Mouse (Mus musculus): Measurements from ENCODE around the gene Pigv. TPM values are rescaled to one million over a fixed set of nuclear protein-coding genes. Genes with fewer than 3 reads are reported as not detected.

Pigv gene
- polyA plus RNA-seq, 1 experiment: not detected

- Histone ChIP-seq H3K4me1 (ENCODE audit: control insufficient read depth, insufficient read depth, low read length) (peaks cover 22% of the 10 kb centered on the region), H3K27ac (ENCODE audit: insufficient read depth, low read depth, low read length) (no peak overlapping the region), H3K4me3 (ENCODE audit: insufficient read depth, low read depth, low read length) (no peak overlapping the region)
- no peak for TF ChIP-seq CTCF (IDR thresholded peaks at IDR 0.05; ENCODE audit: insufficient read depth, low read depth, low read length)
- no peak for TF ChIP-seq POLR2A (IDR thresholded peaks at IDR 0.05; ENCODE audit: insufficient read depth, low read depth, low read length)
- 86% methylated on average over 5 of the region's 5 CpGs for WGBS
Measured at GRCm38 (mm10) chr4:133634043-133634410, 38.4 kb downstream of the Pigv start.

- TF ChIP-seq CTCF (IDR thresholded peaks at IDR 0.05; ENCODE audit: insufficient read depth, low read depth, low read length): peak; percentile 72
- TF ChIP-seq POLR2A (IDR thresholded peaks at IDR 0.05; ENCODE audit: insufficient read depth, low read depth, low read length): no peak; the same call in 1 of the 2 replicates
- peak overlapping the region; percentile 86 for H3K4me3 ChIP-seq (ENCODE audit: insufficient read depth, low read depth, low read length)
- 8% methylated on average over 42 of the region's 47 CpGs for WGBS
- no peak overlapping the region for H3K27ac ChIP-seq (ENCODE audit: insufficient read depth, low read depth, low read length)
- peaks cover 22% of the 10 kb centered on the region for H3K4me1 ChIP-seq (ENCODE audit: control insufficient read depth, insufficient read depth, low read length)
Measured at GRCm38 (mm10) chr4:133633332-133634042, 39.0 kb downstream of the Pigv start.

- 2% methylated on average over 57 of the region's 69 CpGs for WGBS
- TF ChIP-seq CTCF (IDR thresholded peaks at IDR 0.05; ENCODE audit: insufficient read depth, low read depth, low read length) (no peak), POLR2A (IDR thresholded peaks at IDR 0.05; ENCODE audit: insufficient read depth, low read depth, low read length) (no peak)
- Histone ChIP-seq H3K4me3 (ENCODE audit: insufficient read depth, low read depth, low read length) (peak overlapping the region; percentile 86), H3K27ac (ENCODE audit: insufficient read depth, low read depth, low read length) (no peak overlapping the region), H3K4me1 (ENCODE audit: control insufficient read depth, insufficient read depth, low read length) (peaks cover 22% of the 10 kb centered on the region)
Measured at GRCm38 (mm10) chr4:133632483-133633327, 39.7 kb downstream of the Pigv start.

GRCm38 (mm10) chr4:133631769-133632411, 40.6 kb downstream of the Pigv start:
- no peak for TF ChIP-seq POLR2A (IDR thresholded peaks at IDR 0.05; ENCODE audit: insufficient read depth, low read depth, low read length)
- TF ChIP-seq CTCF (IDR thresholded peaks at IDR 0.05; ENCODE audit: insufficient read depth, low read depth, low read length): no peak
- WGBS: 15% methylated on average over 9 of the region's 9 CpGs
- H3K4me3 ChIP-seq (ENCODE audit: insufficient read depth, low read depth, low read length): peak overlapping the region; percentile 86
- H3K4me1 ChIP-seq (ENCODE audit: control insufficient read depth, insufficient read depth, low read length): peaks cover 22% of the 10 kb centered on the region
- H3K27ac ChIP-seq (ENCODE audit: insufficient read depth, low read depth, low read length): no peak overlapping the region

- Histone ChIP-seq H3K27ac (ENCODE audit: insufficient read depth, low read depth, low read length) (no peak overlapping the region), H3K4me3 (ENCODE audit: insufficient read depth, low read depth, low read length) (no peak overlapping the region)
- 75% methylated on average over 14 of the region's 14 CpGs for WGBS
Measured at GRCm38 (mm10) chr4:133631071-133631768, 41.2 kb downstream of the Pigv start.

GRCm38 (mm10) chr4:133630326-133630920, 42.0 kb downstream of the Pigv start:
- H3K4me1 ChIP-seq (ENCODE audit: control insufficient read depth, insufficient read depth, low read length): peaks cover 22% of the 10 kb centered on the region
- no peak overlapping the region for H3K4me3 ChIP-seq (ENCODE audit: insufficient read depth, low read depth, low read length)
- H3K27ac ChIP-seq (ENCODE audit: insufficient read depth, low read depth, low read length): no peak overlapping the region
- 83% methylated on average over 8 of the region's 8 CpGs for WGBS
- TF ChIP-seq POLR2A (IDR thresholded peaks at IDR 0.05; ENCODE audit: insufficient read depth, low read depth, low read length): no peak
- no peak for TF ChIP-seq CTCF (IDR thresholded peaks at IDR 0.05; ENCODE audit: insufficient read depth, low read depth, low read length)

More at GRCm38 (mm10) chr4:133631071-133631768, 41.2 kb downstream of the Pigv start:
- H3K4me1 ChIP-seq (ENCODE audit: control insufficient read depth, insufficient read depth, low read length): peaks cover 22% of the 10 kb centered on the region
- TF ChIP-seq POLR2A (IDR thresholded peaks at IDR 0.05; ENCODE audit: insufficient read depth, low read depth, low read length) (no peak), CTCF (IDR thresholded peaks at IDR 0.05; ENCODE audit: insufficient read depth, low read depth, low read length) (no peak)

- H3K4me3 ChIP-seq (ENCODE audit: insufficient read depth, low read depth, low read length): no peak overlapping the region
- WGBS: 85% methylated on average over 7 of the region's 7 CpGs
- H3K4me1 ChIP-seq (ENCODE audit: control insufficient read depth, insufficient read depth, low read length): peaks cover 22% of the 10 kb centered on the region
- TF ChIP-seq CTCF (IDR thresholded peaks at IDR 0.05; ENCODE audit: insufficient read depth, low read depth, low read length): no peak
- TF ChIP-seq POLR2A (IDR thresholded peaks at IDR 0.05; ENCODE audit: insufficient read depth, low read depth, low read length): no peak
- H3K27ac ChIP-seq (ENCODE audit: insufficient read depth, low read depth, low read length): no peak overlapping the region
Measured at GRCm38 (mm10) chr4:133629191-133629590, 43.3 kb downstream of the Pigv start.

- TF ChIP-seq CTCF (IDR thresholded peaks at IDR 0.05; ENCODE audit: insufficient read depth, low read depth, low read length) (no peak), POLR2A (IDR thresholded peaks at IDR 0.05; ENCODE audit: insufficient read depth, low read depth, low read length) (no peak)
Measured at GRCm38 (mm10) chr4:133628517-133628916, 43.9 kb downstream of the Pigv start.

More at GRCm38 (mm10) chr4:133628517-133628916, 43.9 kb downstream of the Pigv start:
- Histone ChIP-seq H3K4me3 (ENCODE audit: insufficient read depth, low read depth, low read length) (no peak overlapping the region), H3K27ac (ENCODE audit: insufficient read depth, low read depth, low read length) (no peak overlapping the region), H3K4me1 (ENCODE audit: control insufficient read depth, insufficient read depth, low read length) (peaks cover 22% of the 10 kb centered on the region)
- 83% methylated on average over 2 of the region's 2 CpGs for WGBS
